Mouse (Mus musculus): ENCODE measurements at regions not wholly inside any gene's neighbourhood (a gene's known extent, or its start where the extent isn't known, plus 50 kb on each side); places are given as distances from the start of the nearest gene placed in this dataset.

DNA sequence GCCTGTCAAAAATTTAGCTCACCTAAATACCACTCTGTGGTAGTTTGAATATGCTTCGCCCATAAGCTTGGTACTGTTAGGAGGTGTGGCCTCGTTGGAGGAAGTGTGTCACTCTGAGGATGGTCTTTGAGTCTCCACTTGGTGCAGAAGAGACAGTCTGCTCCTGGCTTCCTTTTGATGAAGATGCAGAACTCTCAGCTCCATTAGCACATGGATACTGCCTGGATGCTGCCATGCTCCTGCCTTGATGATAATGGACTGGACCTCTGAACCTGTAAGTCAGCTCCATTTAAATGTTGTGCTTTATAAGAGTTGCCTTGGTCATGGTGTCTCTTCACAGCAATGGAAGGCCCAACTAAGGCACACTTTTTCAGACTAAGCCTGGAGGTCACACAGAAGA lies 56.9 kb upstream of the Pik3r1 start:
- DNase-seq (ENCODE audit: extremely low spot score in 1 of 2, low spot score in 1 of 2): no peak

DNA sequence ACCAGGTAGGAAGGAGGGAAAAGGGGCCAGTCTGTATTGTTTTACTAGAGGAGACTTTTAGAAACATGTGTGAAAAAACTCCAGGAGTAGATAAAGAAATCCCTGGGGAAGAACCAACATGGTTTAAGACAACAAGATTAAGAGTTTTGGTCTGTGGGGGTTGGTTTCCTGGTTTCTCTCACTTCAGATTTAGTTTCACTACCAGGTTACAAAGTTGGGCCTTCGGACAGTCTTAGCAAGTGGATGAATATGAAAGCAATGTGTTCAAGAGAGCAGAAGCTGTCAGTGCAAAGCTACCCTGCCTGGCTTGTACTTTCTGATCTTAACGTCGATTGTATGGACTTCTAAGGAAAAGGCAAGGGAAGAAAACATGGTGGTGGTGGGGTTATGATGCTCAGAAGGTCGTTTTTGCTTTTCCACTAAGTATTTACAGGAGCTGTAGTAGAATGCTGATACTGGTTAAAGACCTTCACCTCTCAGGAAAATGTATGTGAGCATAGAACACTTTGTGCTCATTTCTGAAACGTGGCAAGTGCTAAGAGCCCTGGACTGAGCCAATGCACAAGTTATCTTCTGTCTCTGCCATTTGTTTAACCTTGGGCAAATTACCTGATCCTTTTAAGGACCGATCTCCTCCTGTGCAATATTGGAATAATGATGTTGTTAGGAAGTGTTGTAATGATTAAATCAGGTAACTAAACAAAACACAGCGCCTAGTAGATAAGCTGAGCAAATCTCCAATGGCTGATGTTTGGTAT lies 64.0 kb upstream of the Pik3r1 start:
- DNase-seq (ENCODE audit: extremely low spot score in 1 of 2, low spot score in 1 of 2): no peak

DNA sequence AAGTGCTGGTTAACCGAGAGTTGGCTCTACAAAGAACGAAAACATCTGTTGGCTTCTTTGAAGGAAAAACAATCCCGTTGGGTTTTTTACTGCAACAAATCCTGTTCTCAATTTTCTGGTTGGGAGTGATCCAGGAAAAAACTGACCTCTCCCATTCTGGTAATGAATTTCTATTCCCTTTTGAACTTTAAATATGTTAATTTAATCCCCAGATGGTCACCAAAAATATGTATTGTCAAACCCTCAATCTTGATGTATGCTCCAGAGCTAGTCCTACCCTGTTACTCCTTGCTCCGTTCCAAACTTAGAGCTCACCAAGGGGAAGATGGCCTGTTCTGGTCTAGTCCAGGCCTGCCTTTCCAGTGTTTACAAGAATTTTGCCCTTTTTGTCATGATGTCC lies 66.5 kb upstream of the Pik3r1 start:
- no peak for DNase-seq (ENCODE audit: extremely low spot score in 1 of 2, low spot score in 1 of 2)

DNA sequence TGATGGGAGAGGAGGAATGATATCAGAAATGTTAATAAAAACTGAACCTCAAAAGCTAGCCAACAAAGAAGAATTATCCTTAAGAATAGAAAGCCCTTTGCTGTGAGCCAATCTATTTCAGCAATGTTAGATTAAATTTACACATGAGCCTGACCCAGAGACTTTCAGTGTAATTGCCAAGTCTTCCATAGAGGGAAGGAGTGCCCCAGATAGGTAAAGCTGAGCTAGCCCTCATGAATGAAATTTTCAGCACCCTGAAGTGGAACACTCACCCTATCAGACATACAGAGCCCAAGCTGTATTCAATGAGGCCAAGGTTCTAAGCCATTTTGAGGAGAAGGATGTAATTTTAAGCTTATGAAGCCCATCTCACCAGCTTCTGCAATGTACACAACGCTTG lies 69.0 kb upstream of the Pik3r1 start:
- DNase-seq (ENCODE audit: extremely low spot score in 1 of 2, low spot score in 1 of 2): no peak

DNA sequence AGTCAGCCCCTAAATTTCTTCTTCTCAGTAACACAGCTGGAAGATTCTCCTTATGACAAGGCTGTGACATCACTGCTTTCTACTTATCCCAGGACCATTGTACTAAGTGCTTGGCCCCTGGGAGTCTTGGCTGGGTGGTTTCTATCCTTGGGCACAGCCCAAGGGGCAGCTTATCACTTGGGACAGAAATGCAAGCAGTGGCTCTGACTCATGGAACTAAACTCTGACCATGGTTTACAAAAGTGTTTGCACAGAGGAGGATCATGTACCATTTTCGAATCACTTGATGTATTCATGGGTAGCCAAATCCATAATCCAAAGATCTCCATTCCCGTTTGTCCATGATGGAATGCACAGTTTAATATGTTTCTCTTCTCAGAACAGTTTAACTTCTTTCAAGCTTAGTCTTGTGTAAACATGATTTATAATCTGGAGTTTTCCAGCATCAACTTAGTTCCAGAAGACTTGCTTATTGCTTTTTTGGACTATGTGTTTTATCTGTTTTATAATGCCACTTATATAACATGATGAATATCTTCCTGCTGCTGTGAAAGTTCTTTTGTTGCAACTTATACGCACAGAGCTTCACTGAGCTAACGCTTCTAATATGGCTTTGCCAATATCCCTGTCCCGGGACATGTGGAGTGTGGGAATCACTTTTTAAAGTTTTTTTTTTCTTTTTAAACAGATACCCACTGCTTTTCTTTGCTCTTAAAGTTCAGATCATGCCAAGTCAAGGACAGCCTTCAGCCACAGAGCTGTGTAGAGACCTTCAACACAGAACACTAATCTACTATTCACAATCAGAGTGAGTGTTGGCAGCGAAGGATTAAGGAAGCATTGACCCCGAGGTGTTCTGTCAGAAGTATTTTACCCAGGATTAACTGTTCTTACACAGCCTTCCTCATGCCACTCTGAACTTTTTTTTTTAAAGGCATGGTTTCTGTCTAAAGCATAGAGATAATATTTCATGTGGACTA lies 76.7 kb upstream of the Pik3r1 start:
- DNase-seq (ENCODE audit: extremely low spot score in 1 of 2, low spot score in 1 of 2): no peak

DNA sequence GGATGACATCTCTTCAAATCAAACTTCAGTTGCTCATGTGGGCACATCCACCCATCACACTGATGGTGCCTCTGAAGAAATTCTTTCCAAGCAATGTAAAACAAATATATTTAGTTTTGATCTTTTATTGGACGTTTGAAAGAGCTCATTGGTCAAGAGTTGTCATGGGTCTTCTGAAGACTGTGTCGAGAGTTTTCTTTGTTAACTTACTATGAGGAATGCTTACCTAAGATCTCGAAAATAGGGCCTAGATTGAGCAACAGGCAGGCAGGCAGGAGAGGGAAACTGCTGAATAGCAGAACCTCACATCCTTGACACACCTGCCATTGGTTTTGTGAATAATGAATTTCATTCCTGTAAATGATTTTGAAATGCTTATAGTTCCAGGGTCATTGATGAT lies 78.0 kb upstream of the Pik3r1 start:
- no peak for DNase-seq (ENCODE audit: extremely low spot score in 1 of 2, low spot score in 1 of 2)

DNA sequence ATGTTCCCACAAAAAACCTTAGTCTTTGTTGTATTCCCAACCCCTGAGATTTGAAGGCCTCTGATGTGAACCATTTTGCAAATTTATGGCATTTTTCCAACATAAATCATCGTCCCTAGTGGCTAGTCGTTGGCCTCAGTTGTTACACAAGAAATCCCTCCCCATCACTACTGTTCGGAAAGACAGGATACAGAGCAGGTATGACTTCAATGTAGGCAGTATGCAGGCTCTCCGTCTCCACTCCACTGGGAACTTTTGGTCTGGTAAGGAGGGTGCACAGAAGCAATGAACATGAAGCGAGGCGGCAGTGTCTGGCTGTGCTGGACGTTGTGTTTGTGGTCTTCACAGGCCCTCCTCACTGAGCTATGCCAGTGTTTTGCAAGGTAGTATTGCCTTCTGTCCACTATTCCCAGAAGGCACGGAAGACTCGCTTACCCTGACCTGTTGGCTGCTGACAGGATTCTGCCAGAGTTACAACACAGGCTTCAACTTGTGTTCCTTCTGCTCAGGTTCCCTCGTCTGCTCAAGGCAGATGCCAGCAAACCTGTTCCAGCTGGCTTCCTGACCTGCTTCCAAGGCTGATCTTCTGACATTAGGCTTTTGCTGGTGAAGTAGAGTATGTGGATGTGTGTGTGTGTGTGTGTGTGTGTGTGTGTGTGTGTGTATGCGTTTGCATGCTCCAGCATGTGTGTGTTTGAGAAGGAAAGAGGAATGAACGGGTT lies 80.0 kb upstream of the Pik3r1 start:
- no peak for DNase-seq (ENCODE audit: extremely low spot score in 1 of 2, low spot score in 1 of 2)

DNA sequence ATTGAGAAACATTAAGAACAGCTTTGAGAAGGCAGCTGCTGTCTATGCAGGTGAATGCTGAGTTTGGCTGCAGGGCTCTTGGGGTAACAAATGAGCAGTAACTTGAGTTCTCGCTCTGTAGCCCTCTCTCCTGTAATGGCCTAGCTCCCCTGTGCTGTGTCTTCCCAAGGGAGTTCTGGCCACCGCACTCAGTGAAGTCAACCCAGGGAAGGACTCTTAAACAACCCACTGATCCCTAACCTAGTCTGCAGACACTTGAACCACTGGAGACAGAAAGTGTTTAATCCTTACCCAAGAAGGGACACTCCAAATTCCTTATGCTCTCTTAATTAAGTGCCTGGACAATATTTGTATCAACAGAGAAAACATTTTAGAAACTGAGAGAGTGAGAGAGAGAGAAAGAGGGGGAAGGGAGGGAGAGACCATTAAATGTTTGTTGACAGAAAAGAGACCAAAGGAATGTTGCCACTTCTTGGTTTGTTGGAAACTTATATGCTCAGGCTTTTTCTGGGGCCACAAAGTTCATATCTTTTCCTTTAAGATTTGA lies 80.7 kb upstream of the Pik3r1 start:
- no peak for DNase-seq (ENCODE audit: extremely low spot score in 1 of 2, low spot score in 1 of 2)

DNA sequence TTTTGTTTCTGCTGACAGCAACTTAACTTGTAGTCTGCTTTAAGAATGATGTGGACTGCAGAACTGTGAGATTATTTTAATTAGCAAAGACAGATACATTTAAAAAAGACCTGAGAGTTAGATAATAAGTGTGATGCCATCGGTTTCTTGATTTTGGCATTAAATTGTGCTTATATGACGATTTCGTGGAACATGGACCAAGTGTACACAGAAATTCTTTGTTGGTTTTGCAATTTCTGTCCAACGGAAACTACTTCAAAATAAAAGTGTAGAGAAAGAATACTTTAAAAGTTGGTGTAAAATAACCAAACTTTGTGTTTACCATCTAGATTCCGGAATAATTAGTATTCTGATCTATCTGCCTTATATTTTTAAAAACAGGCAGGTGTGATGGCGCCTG lies 81.4 kb upstream of the Pik3r1 start:
- no peak for DNase-seq (ENCODE audit: extremely low spot score in 1 of 2, low spot score in 1 of 2)

DNA sequence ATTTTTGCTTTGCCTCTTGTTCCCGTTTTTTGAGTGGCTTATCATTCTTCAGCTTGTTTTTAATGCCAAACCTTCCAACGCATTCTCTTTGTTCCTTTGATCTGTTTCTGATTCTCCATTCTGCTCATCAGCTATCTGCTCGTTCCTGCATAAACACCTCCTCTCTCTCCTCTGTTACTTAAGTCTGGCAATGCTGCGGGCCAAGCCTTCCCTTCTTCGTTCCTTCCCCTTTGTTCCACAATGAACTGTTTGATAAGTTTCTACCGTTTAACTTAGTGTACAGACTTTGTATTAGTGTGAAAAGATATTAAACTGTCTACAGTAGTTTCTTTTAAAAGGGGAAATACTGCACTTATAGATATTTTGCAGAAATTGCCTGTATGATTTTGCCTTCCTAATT lies 83.3 kb upstream of the Pik3r1 start:
- no peak for DNase-seq (ENCODE audit: extremely low spot score in 1 of 2, low spot score in 1 of 2)

DNA sequence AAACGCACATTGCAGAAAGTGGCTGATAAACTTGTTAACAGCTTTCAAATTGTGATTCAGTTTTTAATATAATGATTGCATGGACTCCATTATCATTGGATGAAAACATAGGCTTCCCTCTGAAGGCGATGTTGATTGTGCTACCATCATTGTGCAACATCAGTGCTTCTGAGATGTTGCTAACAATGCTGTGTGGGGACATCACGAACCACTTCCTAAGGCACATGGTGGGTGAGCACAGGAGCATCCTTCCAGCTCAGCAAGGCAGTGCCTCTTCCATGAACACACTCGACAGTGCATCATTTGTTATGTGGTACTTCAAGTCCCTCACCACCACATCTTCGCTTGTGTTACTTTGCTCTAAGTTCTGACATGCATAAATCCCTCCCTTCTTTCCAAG lies 84.9 kb upstream of the Pik3r1 start:
- no peak for DNase-seq (ENCODE audit: extremely low spot score in 1 of 2, low spot score in 1 of 2)

DNA sequence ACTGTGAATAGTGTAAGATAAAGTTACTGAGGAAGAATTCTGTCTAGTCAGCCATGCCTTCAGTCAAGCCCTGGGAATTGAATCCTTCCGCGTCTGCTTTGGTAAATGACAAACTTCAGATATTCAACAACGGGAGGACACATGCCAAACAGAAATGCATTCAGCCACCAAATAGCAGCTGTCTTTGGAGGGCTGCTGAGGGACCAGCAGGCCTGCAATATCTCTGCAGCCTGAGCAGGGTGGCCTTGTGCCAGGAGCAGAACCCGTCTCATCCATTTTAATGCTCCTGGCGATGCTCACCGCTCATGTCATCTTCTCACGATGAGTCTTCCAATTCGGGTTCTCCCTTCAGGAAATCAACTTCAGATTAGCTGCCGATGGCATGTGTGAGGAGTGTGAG lies 87.1 kb upstream of the Pik3r1 start:
- peak in 1 of 2 experiments; percentile 35 for DNase-seq (ENCODE audit: extremely low spot score in 1 of 2, low spot score in 1 of 2)

DNA sequence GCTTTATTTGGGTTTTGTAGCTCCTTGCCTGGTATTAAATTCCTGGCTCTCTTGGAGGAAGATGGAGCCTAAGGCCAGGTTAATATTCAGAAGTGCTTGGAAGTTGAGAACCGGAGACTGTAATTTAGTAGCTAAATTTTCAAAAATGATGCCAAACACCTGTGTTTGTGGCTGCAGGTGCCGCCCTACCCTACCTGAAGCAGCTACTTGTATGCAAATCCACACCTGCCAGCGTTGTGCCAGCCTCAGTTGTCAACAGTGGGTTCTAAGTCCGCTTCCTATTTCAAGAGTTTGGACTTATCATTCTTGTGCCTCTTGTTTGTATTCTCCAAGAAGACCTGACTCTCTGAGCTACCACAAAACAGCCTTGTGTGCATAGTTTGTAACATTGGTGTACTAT lies 92.7 kb upstream of the Pik3r1 start:
- DNase-seq (ENCODE audit: extremely low spot score in 1 of 2, low spot score in 1 of 2): no peak

DNA sequence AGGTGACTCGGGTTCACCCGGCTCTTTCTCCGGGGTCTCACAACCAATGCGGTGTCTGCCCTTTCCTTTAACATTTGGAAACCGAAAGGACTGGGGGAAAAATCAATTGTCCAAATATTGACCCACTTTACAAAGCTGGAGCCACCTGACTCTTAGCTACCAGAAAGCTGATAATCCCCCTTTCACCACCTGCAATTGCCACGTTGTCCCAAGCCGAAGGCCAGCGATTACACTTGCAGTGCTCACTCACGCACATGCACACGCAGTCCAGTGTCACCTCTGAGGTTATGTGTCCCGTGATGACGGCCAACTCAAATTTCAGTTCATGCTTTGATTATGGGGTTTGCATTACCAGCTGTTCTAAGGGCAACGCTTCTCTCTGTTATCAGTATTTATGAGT lies 94.0 kb upstream of the Pik3r1 start:
- no peak for DNase-seq (ENCODE audit: extremely low spot score in 1 of 2, low spot score in 1 of 2)

DNA sequence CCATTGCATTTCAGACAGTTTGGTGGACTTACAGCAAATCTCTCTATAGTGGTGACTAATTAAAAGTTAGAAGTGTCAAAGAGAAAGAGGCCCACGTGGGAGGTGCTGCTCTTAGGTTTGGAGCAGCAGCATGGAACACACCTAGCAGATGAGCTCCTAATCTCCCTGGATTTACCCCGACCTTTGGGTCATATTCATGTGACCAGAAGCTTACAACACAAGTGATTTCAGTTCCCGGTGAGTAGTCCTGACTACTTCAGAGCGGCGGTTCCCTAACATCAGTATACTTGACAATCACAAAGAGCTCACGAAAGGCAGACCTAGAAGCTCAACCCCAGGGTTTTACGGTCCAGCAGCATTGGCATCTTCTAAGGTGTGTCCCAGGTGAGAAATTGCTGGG lies 95.0 kb upstream of the Pik3r1 start:
- no peak for DNase-seq (ENCODE audit: extremely low spot score in 1 of 2, low spot score in 1 of 2)

DNA sequence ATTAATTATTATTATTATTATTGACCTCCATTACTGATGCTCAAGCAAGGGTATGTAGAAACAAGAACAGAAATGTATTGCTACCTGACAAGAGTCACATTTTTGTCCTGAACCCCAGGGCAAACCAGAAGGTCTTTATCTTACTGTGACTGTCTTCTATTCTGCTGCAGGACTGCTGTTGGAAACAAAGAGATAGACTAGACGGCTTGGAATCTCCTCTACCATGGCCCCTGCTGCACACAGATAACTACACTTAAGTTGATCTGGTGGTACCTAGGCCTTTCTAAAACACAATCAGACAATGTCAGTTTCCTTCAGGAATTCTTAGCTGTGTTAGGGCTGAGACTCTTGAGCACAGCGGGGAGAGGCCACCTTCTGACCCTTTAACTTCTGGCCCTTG lies 95.6 kb upstream of the Pik3r1 start:
- no peak for DNase-seq (ENCODE audit: extremely low spot score in 1 of 2, low spot score in 1 of 2)

DNA sequence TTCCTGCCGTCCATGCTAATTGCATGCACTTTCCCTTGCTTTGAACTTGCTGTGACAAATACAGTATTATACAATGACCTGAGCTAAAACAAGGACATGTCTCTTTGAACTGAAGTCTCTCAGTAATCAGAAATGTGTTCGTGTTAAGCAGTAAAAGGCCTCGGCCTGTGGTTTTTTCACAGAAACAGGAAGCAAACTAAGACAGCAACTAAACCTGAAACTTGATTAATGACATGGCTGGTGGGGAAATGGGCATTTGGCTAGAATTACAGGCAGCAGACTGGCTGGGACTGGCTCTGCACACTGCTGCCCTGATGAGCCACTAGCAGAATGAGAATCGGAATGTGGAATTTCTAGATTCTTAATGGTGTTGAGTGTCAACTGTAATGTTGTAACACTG lies 98.8 kb upstream of the Pik3r1 start:
- DNase-seq (ENCODE audit: extremely low spot score in 1 of 2, low spot score in 1 of 2): no peak

DNA sequence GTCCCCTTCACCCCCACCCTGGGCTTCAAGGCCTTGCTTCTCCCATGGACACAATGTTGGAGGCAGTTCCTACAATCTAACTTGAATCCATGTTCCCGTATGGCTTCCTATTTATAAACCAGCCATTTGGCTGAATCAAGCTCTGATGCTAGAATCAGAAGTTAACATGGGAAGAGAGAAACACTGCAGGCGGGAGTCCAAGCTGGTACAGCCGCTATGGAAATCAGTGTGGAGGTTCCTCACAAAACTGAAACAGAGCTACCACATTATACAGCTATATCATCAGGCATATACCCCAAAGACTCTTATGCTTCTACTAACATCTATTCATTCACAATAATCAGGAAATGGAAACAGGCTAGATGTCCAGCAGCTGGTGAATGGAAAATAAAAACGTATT lies 106.7 kb upstream of the Pik3r1 start:
- peak; percentile 7 to 58 for DNase-seq (ENCODE audit: extremely low spot score in 1 of 2, low spot score in 1 of 2)

DNA sequence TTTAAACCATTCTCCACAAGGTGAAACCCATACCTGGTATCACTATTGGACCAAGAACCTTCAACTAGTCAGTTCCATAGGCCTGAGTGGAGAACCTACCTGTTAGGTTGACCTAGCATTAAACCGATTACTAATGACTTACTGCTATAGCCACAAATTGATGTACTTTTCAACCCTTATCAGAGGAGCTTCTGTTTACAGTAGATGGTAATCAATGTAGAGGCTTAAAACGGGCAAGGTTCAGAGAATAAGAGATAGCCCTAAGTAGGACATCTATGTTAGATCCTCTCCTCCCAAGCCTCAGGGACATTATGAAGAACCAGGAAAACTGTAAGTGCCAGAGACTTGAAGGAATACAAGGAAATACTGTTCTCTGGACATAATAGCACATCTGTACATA lies 108.1 kb upstream of the Pik3r1 start:
- DNase-seq (ENCODE audit: extremely low spot score in 1 of 2, low spot score in 1 of 2): no peak

DNA sequence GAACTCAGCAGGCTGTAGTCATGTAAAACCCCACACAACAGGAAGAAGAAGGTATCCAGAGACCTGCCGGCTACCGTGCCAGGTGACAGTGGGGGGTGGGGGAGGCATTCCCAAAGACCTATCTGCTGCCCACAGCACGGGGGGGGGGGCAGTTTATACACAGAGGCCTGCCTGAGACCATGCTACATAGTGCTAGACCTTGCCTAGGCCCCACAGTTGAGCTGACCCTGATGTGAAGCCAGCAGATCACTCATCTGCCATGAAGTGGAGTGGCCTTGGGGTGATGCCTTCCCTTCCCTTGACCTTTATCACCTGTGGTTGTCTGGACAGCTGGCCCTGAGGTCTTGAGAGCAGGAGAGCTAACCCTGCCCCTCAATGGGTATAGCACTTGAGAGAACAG lies 108.6 kb upstream of the Pik3r1 start:
- no peak for DNase-seq (ENCODE audit: extremely low spot score in 1 of 2, low spot score in 1 of 2)

DNA sequence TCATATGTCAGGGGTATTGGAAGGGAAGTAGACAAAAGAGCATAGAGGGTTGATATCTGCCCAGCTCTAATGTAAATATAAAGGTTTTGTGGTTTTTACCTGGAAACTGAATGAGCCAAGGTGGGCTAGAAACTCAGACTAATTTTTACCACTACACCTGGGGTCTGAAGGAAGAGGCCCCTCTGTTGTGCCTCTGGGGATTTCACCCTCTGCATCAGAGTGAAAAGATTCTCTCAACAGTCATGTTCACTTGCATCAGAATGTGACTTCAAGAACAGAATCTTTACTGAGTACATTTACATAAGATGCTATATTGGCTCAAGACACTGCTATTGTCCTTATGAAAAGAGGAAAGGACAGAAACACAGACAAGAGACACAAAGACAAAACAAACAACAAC lies 110.2 kb upstream of the Pik3r1 start:
- no peak for DNase-seq (ENCODE audit: extremely low spot score in 1 of 2, low spot score in 1 of 2)
